Comparison of ENCODE assay signal across 8 mouse cellular contexts in the genomic region with DNA sequence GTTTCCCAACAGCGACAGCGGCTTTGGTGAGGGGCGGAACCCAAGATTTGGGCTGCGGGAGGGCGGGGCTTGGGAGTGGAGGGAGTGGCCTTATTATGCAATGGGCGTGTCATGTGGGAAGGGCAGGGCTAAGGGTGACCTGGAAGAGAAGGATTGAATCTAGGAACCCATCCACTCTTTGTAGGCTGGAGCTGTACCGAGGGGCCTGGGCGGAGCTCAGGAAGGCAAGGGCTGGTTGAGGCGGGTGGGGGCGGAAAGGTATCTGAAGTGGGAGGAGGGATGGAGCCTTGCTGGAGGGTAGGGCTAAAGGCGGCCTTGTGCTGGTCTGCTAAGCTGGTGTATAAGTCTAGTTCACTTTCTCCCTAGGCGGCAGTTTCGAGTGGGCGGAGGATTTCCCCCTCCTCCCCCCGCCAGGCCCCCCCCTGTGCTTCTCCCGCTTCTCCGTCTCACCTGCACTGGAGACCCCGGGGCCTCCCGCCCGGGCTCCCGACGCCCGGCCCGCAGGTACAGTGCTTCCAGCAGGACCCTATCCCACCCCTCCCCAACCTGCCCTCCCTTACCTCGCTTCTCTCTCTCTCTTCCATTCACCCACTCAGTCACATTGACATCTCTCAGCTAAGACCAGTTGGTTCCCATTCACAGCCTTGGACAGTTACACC. TPM values are rescaled to one million over a fixed set of nuclear protein-coding genes. Genes with fewer than 3 reads are reported as not detected.
A peak's percentile ranks its signal among the peaks of the same experiment; 100 is the strongest.
DNase-seq lines count a peak whose midpoint lies in the region; ATAC-seq and TF ChIP-seq lines count a peak whose summit lies in the region.

No protein-coding gene starts in this region.

- no peak for TF ChIP-seq EP300 in heart, adult 2 months (IDR thresholded peaks at IDR 0.05; ENCODE audit: insufficient read depth, low read depth, low read length)

- H3K9me3 ChIP-seq in heart, embryonic 15.5 days (replicated peaks) = no peaks in the 10 kb centered on the region
- H3K9me3 ChIP-seq in limb, embryonic 13.5 days = no peaks in the 10 kb centered on the region
- H3K9me3 ChIP-seq in midbrain, embryonic 13.5 days = no peaks in the 10 kb centered on the region

- peaks cover 5% of the 10 kb centered on the region for H3K4me1 ChIP-seq in heart, adult 2 months (ENCODE audit: control insufficient read depth, insufficient read depth, low read length)
- H3K4me1 ChIP-seq in heart, embryonic 15.5 days (replicated peaks) = peaks cover 24% of the 10 kb centered on the region
- H3K4me1 ChIP-seq in limb, embryonic 13.5 days = peaks cover 31% of the 10 kb centered on the region
- H3K4me1 ChIP-seq in midbrain, embryonic 13.5 days (replicated peaks) = peaks cover 34% of the 10 kb centered on the region

- H3K79me2 ChIP-seq in heart, adult 2 months (replicated peaks; ENCODE audit: control insufficient read depth, insufficient read depth, low read length) = no peaks in the 10 kb centered on the region

- no peak for TF ChIP-seq POLR2A in heart, adult 2 months (IDR thresholded peaks at IDR 0.05; ENCODE audit: insufficient read depth, low read depth, low read length)

- H3K27ac ChIP-seq in heart, adult 2 months = no peak overlapping the region
- H3K27ac ChIP-seq in heart, embryonic 15.5 days = no peak overlapping the region
- no peak overlapping the region for H3K27ac ChIP-seq in limb, embryonic 13.5 days
- H3K27ac ChIP-seq in midbrain, embryonic 13.5 days = peak overlapping the region; percentile 40; the same call in 1 of the 2 replicates

- DNase-seq in heart, adult 2 months = peak in 1 of 2 experiments; percentile 40
- no peak for DNase-seq in heart, postnatal 14 days
- DNase-seq in adrenal gland, postnatal 36 days = peak; percentile 60 to 64
- DNase-seq in right cerebral cortex, postnatal 25 days = no peak

- ATAC-seq in heart, embryonic 15.5 days (replicated peaks; ENCODE audit: insufficient number of reproducible peaks, insufficient read depth, low FRiP score, low read depth) = no peak
- no peak for ATAC-seq in limb, embryonic 13.5 days (ENCODE audit: low FRiP score, low read depth)
- no peak for ATAC-seq in midbrain, embryonic 13.5 days
- no peak for ATAC-seq in cerebellum, adult (ENCODE audit: insufficient number of reproducible peaks, low FRiP score, low TSS enrichment)

- H3K27me3 ChIP-seq in heart, adult 2 months (ENCODE audit: control insufficient read depth, insufficient read depth, low read length) = peaks cover 9% of the 10 kb centered on the region
- H3K27me3 ChIP-seq in heart, embryonic 15.5 days = peaks cover 55% of the 10 kb centered on the region
- H3K27me3 ChIP-seq in limb, embryonic 13.5 days = peaks cover 37% of the 10 kb centered on the region
- peaks cover 34% of the 10 kb centered on the region for H3K27me3 ChIP-seq in midbrain, embryonic 13.5 days

- H3K4me2 ChIP-seq in heart, embryonic 15.5 days = peak overlapping the region; percentile 63
- H3K4me2 ChIP-seq in limb, embryonic 13.5 days (replicated peaks) = peak overlapping the region; percentile 49
- H3K4me2 ChIP-seq in midbrain, embryonic 13.5 days (replicated peaks) = no peak overlapping the region

- 3% methylated on average over 20 of the region's 25 CpGs for WGBS in heart, adult 2 months
- WGBS in heart, embryonic 15.5 days = 9% methylated on average over 22 of the region's 25 CpGs
- 17% methylated on average over 23 of the region's 25 CpGs for WGBS in limb, embryonic 13.5 days
- 24% methylated on average over 21 of the region's 25 CpGs for WGBS in midbrain, embryonic 13.5 days

- peak overlapping the region; percentile 53; the same call in 1 of the 2 replicates for H3K9ac ChIP-seq in heart, adult 2 months (ENCODE audit: low read depth, low read length)
- peak overlapping the region; percentile 34; the same call in 1 of the 2 replicates for H3K9ac ChIP-seq in heart, embryonic 15.5 days
- H3K9ac ChIP-seq in limb, embryonic 13.5 days = no peak overlapping the region
- no peak overlapping the region for H3K9ac ChIP-seq in midbrain, embryonic 13.5 days (replicated peaks)

- intact Hi-C loops in heart, adult 2 months (cut with DNase I) = loop anchor here (1.0 to 10.0 kb wide), 3 partner anchors 61 to 336 kb away; a partner anchor contains a TSS
- intact Hi-C loops in heart, postnatal 14 days (cut with DNase I) = loop anchor here (1.0 to 5.0 kb wide), 2 partner anchors 61 to 132 kb away; no protein-coding TSS in a partner anchor

- peak overlapping the region; percentile 49 for H3K4me3 ChIP-seq in heart, adult 2 months
- H3K4me3 ChIP-seq in heart, embryonic 15.5 days = peak overlapping the region; percentile 32
- peak overlapping the region; percentile 20 for H3K4me3 ChIP-seq in limb, embryonic 13.5 days
- H3K4me3 ChIP-seq in midbrain, embryonic 13.5 days (replicated peaks) = no peak overlapping the region

- TF ChIP-seq CTCF in heart, adult 2 months (IDR thresholded peaks at IDR 0.05) = no peak

- no peaks in the 10 kb centered on the region for H3K36me3 ChIP-seq in heart, adult 2 months (ENCODE audit: control insufficient read depth, insufficient read depth, low read length)
- H3K36me3 ChIP-seq in heart, embryonic 15.5 days = no peaks in the 10 kb centered on the region
- H3K36me3 ChIP-seq in limb, embryonic 13.5 days = peaks cover 32% of the 10 kb centered on the region
- H3K36me3 ChIP-seq in midbrain, embryonic 13.5 days = peaks cover 80% of the 10 kb centered on the region

RNA-seq across cellular contexts. Expression of a gene that starts 13.7 kb away (rescaled TPM):
- 10 to 100 TPM; 59.1 to 61.9 TPM for total RNA-seq in heart, adult 2 months (2021)
- polyA plus RNA-seq in heart, adult 2 months (2012; rRNA removed) = 27.3 and 33.0 TPM in 2 replicates
- 10 to 100 TPM; 73.9 to 77.1 TPM for total RNA-seq in heart, postnatal 14 days (2021)
- total RNA-seq in adrenal gland, postnatal 36 days (2021) = 100 to 1,000 TPM; 121 to 125 TPM
- 92.2 and 101 TPM in 2 replicates for polyA plus RNA-seq in heart, embryonic 15.5 days (2015; fragmentation: Nextera tagmentation; extraction: Ambion mirVana)
- 135 and 137 TPM in 2 replicates for polyA plus RNA-seq in limb, embryonic 13.5 days (2015; fragmentation: Nextera tagmentation; extraction: Ambion mirVana)
- 362 and 363 TPM in 2 replicates for polyA plus RNA-seq in midbrain, embryonic 13.5 days (2015; fragmentation: Nextera tagmentation; extraction: Ambion mirVana)

RNA-seq across cellular contexts. Expression of a gene that starts 16.2 kb away (rescaled TPM):
- not detected for total RNA-seq in heart, adult 2 months (2021)
- polyA plus RNA-seq in heart, adult 2 months (2012; rRNA removed) = 0.08 TPM in 1 of 2 replicates, not detected in the other
- not detected for total RNA-seq in heart, postnatal 14 days (2021)
- 1 to 10 TPM; 1.1 to 1.4 TPM for total RNA-seq in adrenal gland, postnatal 36 days (2021)
- polyA plus RNA-seq in heart, embryonic 15.5 days (2015; fragmentation: Nextera tagmentation; extraction: Ambion mirVana) = 0.21 and 1.1 TPM in 2 replicates
- polyA plus RNA-seq in limb, embryonic 13.5 days (2015; fragmentation: Nextera tagmentation; extraction: Ambion mirVana) = 3.1 and 3.7 TPM in 2 replicates
- polyA plus RNA-seq in midbrain, embryonic 13.5 days (2015; fragmentation: Nextera tagmentation; extraction: Ambion mirVana) = 5.5 and 5.6 TPM in 2 replicates

RNA-seq across cellular contexts. Expression of a gene that starts 17.1 kb away (rescaled TPM):
- under 1 TPM in 1 of 2 experiments, not detected in 1; 0.14 TPM for total RNA-seq in heart, adult 2 months (2021)
- 0.18 and 0.67 TPM in 2 replicates for polyA plus RNA-seq in heart, adult 2 months (2012; rRNA removed)
- total RNA-seq in heart, postnatal 14 days (2021) = under 1 TPM in 1 of 2 experiments, not detected in 1; 0.12 TPM
- 1 to 10 TPM; 6.1 to 8.5 TPM for total RNA-seq in adrenal gland, postnatal 36 days (2021)
- polyA plus RNA-seq in heart, embryonic 15.5 days (2015; fragmentation: Nextera tagmentation; extraction: Ambion mirVana) = 0.53 TPM in 1 of 2 replicates, not detected in the other
- 4.3 and 4.9 TPM in 2 replicates for polyA plus RNA-seq in limb, embryonic 13.5 days (2015; fragmentation: Nextera tagmentation; extraction: Ambion mirVana)
- 22.8 and 24.0 TPM in 2 replicates for polyA plus RNA-seq in midbrain, embryonic 13.5 days (2015; fragmentation: Nextera tagmentation; extraction: Ambion mirVana)

RNA-seq across cellular contexts. Expression of a gene that starts 23.9 kb away (rescaled TPM):
- under 1 TPM; 0.66 to 0.89 TPM for total RNA-seq in heart, adult 2 months (2021)
- polyA plus RNA-seq in heart, adult 2 months (2012; rRNA removed) = 0.78 and 35.7 TPM in 2 replicates
- total RNA-seq in heart, postnatal 14 days (2021) = under 1 TPM; 0.74 to 1.00 TPM
- total RNA-seq in adrenal gland, postnatal 36 days (2021) = under 1 TPM; 0.16 to 0.53 TPM
- polyA plus RNA-seq in heart, embryonic 15.5 days (2015; fragmentation: Nextera tagmentation; extraction: Ambion mirVana) = 0.37 and 0.44 TPM in 2 replicates
- polyA plus RNA-seq in limb, embryonic 13.5 days (2015; fragmentation: Nextera tagmentation; extraction: Ambion mirVana) = 2.1 TPM in 2 replicates
- 0.62 and 0.73 TPM in 2 replicates for polyA plus RNA-seq in midbrain, embryonic 13.5 days (2015; fragmentation: Nextera tagmentation; extraction: Ambion mirVana)

RNA-seq across cellular contexts. Expression of a gene that starts 30.1 kb away (rescaled TPM):
- 10 to 100 TPM; 11.8 to 13.1 TPM for total RNA-seq in heart, adult 2 months (2021)
- 9.1 and 9.4 TPM in 2 replicates for polyA plus RNA-seq in heart, adult 2 months (2012; rRNA removed)
- 10 to 100 TPM in 1 of 2 experiments, 1 to 10 TPM in 1; 8.6 to 12.5 TPM for total RNA-seq in heart, postnatal 14 days (2021)
- 10 to 100 TPM; 27.1 to 36.0 TPM for total RNA-seq in adrenal gland, postnatal 36 days (2021)
- polyA plus RNA-seq in heart, embryonic 15.5 days (2015; fragmentation: Nextera tagmentation; extraction: Ambion mirVana) = 29.1 and 38.8 TPM in 2 replicates
- polyA plus RNA-seq in limb, embryonic 13.5 days (2015; fragmentation: Nextera tagmentation; extraction: Ambion mirVana) = 69.1 and 71.6 TPM in 2 replicates
- 39.9 and 41.7 TPM in 2 replicates for polyA plus RNA-seq in midbrain, embryonic 13.5 days (2015; fragmentation: Nextera tagmentation; extraction: Ambion mirVana)

Comparison
In these comparisons a context has a peak if more than half of its experiments do, and no peak if none do; other contexts are left out.
1. DNase-seq: peak in adrenal gland, postnatal 36 days (2 of 2); none in heart, postnatal 14 days (0 of 2) and right cerebral cortex, postnatal 25 days (single experiment).
2. H3K9ac ChIP-seq: peak in heart, adult 2 months (single experiment) and heart, embryonic 15.5 days (single experiment); none in limb, embryonic 13.5 days (single experiment) and midbrain, embryonic 13.5 days (single experiment).